Mouse (Mus musculus) inflammation-experienced regulatory T-cells (primary cell): ENCODE measurements around the gene Rab32. TPM values are rescaled to one million over a fixed set of nuclear protein-coding genes. Genes with fewer than 3 reads are reported as not detected.

Source experiments
- polyA plus RNA-seq, 2 experiments: library from polyadenylated mRNA; unstranded; fragments of 100-300 nt; shearing (Covaris generic); gene quantifications; one replicate each; pipeline ENCODE4 v1.2.1; 2017

Gene Rab32
- polyA plus RNA-seq = 1 to 10 TPM; 6.8 to 7.3 TPM

GRCm38 (mm10) chr10:10557570-10558336, at the start of gene Rab32:
Gene Rab32 (minus strand): TSS chr10:10558265.

Other genes with a start within 250 kb of the Rab32 start
- 1 to 10 TPM in 1 of 2 experiments, under 1 TPM in 1; 0.06 to 1.2 TPM for gene Adgb, start 85.9 kb downstream of the Rab32 start, polyA plus RNA-seq
- gene Gm10944, start 123.1 kb upstream of the Rab32 start, polyA plus RNA-seq = not detected